Mouse (Mus musculus): ENCODE data around the gene Snx29.

DNA sequence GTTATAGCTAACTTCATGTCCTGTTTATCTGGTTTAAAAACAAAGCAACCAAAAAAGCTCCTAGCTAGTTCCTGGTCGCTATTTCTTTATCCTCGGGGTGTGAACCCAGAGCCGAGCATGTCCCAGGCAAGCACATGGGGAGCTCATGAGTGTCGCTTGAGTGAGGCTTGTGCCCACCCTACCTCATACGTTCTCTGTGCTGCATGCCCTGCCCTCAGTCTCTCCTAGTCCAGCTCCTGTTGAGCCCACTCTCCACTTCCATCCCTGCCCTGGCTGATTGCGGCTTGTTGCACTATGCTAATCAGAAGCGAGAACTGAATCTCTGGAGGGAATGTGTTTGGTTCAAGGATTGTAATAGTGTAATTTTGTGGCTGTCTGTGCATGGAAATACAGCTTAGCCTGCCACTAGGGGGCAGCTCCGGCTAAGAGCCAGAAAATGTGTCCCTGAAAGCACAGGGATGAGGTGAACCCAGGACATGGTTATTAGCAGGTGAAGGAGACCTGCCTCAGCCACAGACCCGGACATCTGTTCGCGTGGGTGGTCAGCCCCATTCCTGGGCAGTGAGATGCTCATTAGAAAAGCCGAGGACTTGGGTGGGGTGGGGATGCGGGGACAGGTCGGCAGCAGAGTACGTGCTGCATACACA lies 145.9 kb downstream of the Snx29 start:
- TF ChIP-seq CTCF (IDR thresholded peaks at IDR 0.05; ENCODE audit: control insufficient read depth, insufficient read depth, low read length) (peak; percentile 72), POLR2A (IDR thresholded peaks at IDR 0.05; ENCODE audit: borderline replicate concordance, control insufficient read depth, low read depth, low read length) (no peak)
